Mouse (Mus musculus) limb, embryonic 14.5 days (tissue): ENCODE results near the gene Acsbg2. TPM values are rescaled to one million over a fixed set of nuclear protein-coding genes. Genes with fewer than 3 reads are reported as not detected.

ENCODE experiments used
- ATAC-seq: fragments of 200-750 bp; cut with Nextera tagmentation; 2 replicates; pipeline ENCODE4 v1.8.0; 2017; ENCODE audit warnings: low read depth, moderate number of reproducible peaks, moderate TSS enrichment; ENCODE audit not compliant: low FRiP score
- DNase-seq: peaks from one replicate; pipeline ENCODE4 v3.0.0-alpha.2; 2015; ENCODE audit warnings: low spot score
- H3K27ac ChIP-seq: fragments of 300-500 bp; sonication (generic); replicated peaks from 2 replicates; pipeline ENCODE4 v1.5.1; 2014; ENCODE audit warnings: low read depth, mild to moderate bottlenecking, low read length, moderate library complexity, mixed read lengths
- H3K27me3 ChIP-seq: fragments of 300-500 bp; sonication (generic); 2 replicates; pipeline ENCODE4 v1.6.1; 2014; ENCODE audit warnings: low read length, mixed read lengths; ENCODE audit not compliant: control insufficient read depth, insufficient read depth
- H3K36me3 ChIP-seq: fragments of 300-500 bp; sonication (generic); 2 replicates; pipeline ENCODE4 v1.6.1; 2014; ENCODE audit warnings: mild to moderate bottlenecking, low read length, moderate library complexity, mixed read lengths; ENCODE audit not compliant: control insufficient read depth, insufficient read depth
- H3K4me1 ChIP-seq: fragments of 300-500 bp; sonication (generic); 2 replicates; pipeline ENCODE4 v1.6.1; 2014; ENCODE audit warnings: antibody characterized with exemption, low read length, mixed read lengths; ENCODE audit not compliant: control insufficient read depth, insufficient read depth
- H3K4me2 ChIP-seq: fragments of 300-500 bp; sonication (generic); replicated peaks from 2 replicates; pipeline ENCODE4 v1.6.1; 2014; ENCODE audit warnings: low read depth, mild to moderate bottlenecking, low read length, moderate library complexity; ENCODE audit not compliant: severe bottlenecking
- H3K4me3 ChIP-seq: fragments of 300-500 bp; sonication (generic); replicated peaks from 2 replicates; pipeline ENCODE4 v1.5.1; 2014; ENCODE audit warnings: low read length
- H3K9ac ChIP-seq: fragments of 300-500 bp; sonication (generic); 2 replicates; pipeline ENCODE4 v1.6.1; 2014; ENCODE audit warnings: mild to moderate bottlenecking, low read depth, low read length, moderate library complexity; ENCODE audit not compliant: severe bottlenecking
- H3K9me3 ChIP-seq: fragments of 300-500 bp; sonication (generic); 2 replicates; pipeline ENCODE4 v1.6.1; 2016; ENCODE audit warnings: low read length; ENCODE audit not compliant: control insufficient read depth
- POLR2A ChIP-seq: fragments of 200-500 bp; IDR thresholded peaks from 2 replicates; pipeline ENCODE4 v1.8.0; 2012; ENCODE audit warnings: inconsistent platforms, mild to moderate bottlenecking, moderate library complexity, borderline replicate concordance; ENCODE audit not compliant: insufficient read depth, insufficient read length; ENCODE audit errors: extremely low read depth
- WGBS: fragments of 180-500 bp; shearing (Covaris S2); extraction: QIAGEN DNeasy Blood & Tissue Kit; methylation state at CpG from one replicate; pipeline ENCODE4 v1.1.7; 2014; 5-methylcytosine and 5-hydroxymethylcytosine counted together
- polyA plus RNA-seq, 2 experiments: library from polyadenylated mRNA; depleted of rRNA in 1 of 2; stranded (reverse) in 1 of 2; unstranded in 1 of 2; fragments of >200 nt; fragmentation: Nextera tagmentation in 1 of 2; extraction: Ambion mirVana in 1 of 2; gene quantifications; 2 replicates each; pipeline versions ENCODE4 v1.2.1 to v1.2.3; 2012 to 2014

The Acsbg2 gene
- polyA plus RNA-seq, 2 experiments = not detected

GRCm38 (mm10) chr17:56814316-56815056 lies 59.8 kb downstream of the Acsbg2 start:
- Histone ChIP-seq H3K27me3 (no peaks in the 10 kb centered on the region), H3K9ac (no peak overlapping the region), H3K9me3 (no peaks in the 10 kb centered on the region), H3K4me3 (no peak overlapping the region), H3K4me1 (peaks cover 9% of the 10 kb centered on the region), H3K36me3 (no peaks in the 10 kb centered on the region), H3K4me2 (no peak overlapping the region), H3K27ac (no peak overlapping the region; the same call in 1 of the 2 replicates)
- no peak for TF ChIP-seq POLR2A
- WGBS = 18% methylated on average over 24 of the region's 24 CpGs
- ATAC-seq = peak; percentile 75
- peak; percentile 78 for DNase-seq

DNA sequence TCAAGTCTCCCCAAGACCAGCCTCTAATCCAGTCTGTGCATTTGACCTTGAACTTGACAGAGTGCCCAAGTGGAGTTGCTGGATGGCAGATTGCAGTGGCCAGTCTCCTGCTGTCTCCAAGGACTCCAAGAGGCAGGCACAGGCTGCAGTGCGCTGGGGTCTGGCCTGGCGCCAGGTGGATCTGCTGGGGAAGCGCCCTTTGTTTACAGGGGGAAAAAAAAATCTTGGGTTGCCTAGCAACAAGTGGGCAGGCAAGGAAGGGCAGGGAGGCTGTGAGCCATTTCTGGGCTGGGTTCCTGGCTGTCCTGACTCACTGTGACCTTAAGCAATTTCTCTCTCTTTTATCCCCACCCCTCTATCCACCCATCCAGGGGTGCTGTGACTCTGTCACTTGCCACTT lies 64.0 kb downstream of the Acsbg2 start:
- peak; percentile 27; the same call in 1 of the 2 replicates for ATAC-seq

GRCm38 (mm10) chr17:56808518-56808917 lies 65.7 kb downstream of the Acsbg2 start:
- Histone ChIP-seq H3K27me3 (no peaks in the 10 kb centered on the region), H3K27ac (no peak overlapping the region), H3K4me1 (peaks cover 9% of the 10 kb centered on the region), H3K4me3 (no peak overlapping the region), H3K9ac (no peak overlapping the region), H3K4me2 (no peak overlapping the region), H3K9me3 (no peaks in the 10 kb centered on the region), H3K36me3 (no peaks in the 10 kb centered on the region)
- peak; percentile 75 for DNase-seq
- ATAC-seq = peak; percentile 80
- no peak for TF ChIP-seq POLR2A
- WGBS = 11% methylated on average over 9 of the region's 9 CpGs

More for the DNA sequence above, 64.0 kb downstream of the Acsbg2 start:
- Histone ChIP-seq H3K27ac (no peak overlapping the region), H3K36me3 (no peaks in the 10 kb centered on the region), H3K9ac (no peak overlapping the region), H3K9me3 (no peaks in the 10 kb centered on the region), H3K27me3 (no peaks in the 10 kb centered on the region), H3K4me2 (no peak overlapping the region), H3K4me3 (no peak overlapping the region), H3K4me1 (peaks cover 9% of the 10 kb centered on the region)
- peak; percentile 70 for DNase-seq
- no peak for TF ChIP-seq POLR2A
- WGBS = 10% methylated on average over 3 of the region's 3 CpGs

DNA sequence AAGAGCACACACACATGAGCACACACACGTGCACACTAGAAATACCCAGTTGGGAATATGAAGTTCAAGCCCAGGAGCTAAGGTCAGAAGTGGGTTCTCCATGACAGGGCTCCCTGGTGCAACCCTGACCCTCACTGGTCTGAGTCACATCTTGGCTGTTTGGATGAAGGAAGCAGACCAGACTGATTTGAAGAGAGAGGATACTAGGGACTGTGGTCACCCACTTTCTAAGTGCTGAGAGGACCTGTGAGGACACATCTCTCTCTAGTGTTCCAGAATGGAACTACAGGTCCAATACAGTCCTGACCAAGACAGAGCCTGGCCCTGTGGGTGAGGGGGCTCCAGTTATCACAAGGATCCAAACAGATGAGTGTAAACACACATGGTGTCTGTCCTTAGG lies 68.5 kb downstream of the Acsbg2 start:
- 86% methylated on average over 1 of the region's 1 CpGs for WGBS
- DNase-seq = no peak
- no peak for ATAC-seq
- H3K4me3 ChIP-seq = no peak overlapping the region
- H3K9me3 ChIP-seq = no peaks in the 10 kb centered on the region
- peaks cover 9% of the 10 kb centered on the region for H3K4me1 ChIP-seq
- H3K4me2 ChIP-seq = no peak overlapping the region
- H3K27ac ChIP-seq = no peak overlapping the region
- H3K9ac ChIP-seq = 0 out of 2 replicates have a peak overlapping the region, but pooled peaks have one; percentile 21
- H3K27me3 ChIP-seq = no peaks in the 10 kb centered on the region
- H3K36me3 ChIP-seq = no peaks in the 10 kb centered on the region
- TF ChIP-seq POLR2A = no peak

GRCm38 (mm10) chr17:56804952-56805351 lies 69.3 kb downstream of the Acsbg2 start:
- no peak overlapping the region for H3K9ac ChIP-seq
- H3K9me3 ChIP-seq = no peaks in the 10 kb centered on the region
- DNase-seq = no peak
- H3K4me2 ChIP-seq = no peak overlapping the region
- H3K4me1 ChIP-seq = peaks cover under 1% of the 10 kb centered on the region
- no peak overlapping the region for H3K4me3 ChIP-seq
- no peak for TF ChIP-seq POLR2A
- H3K36me3 ChIP-seq = no peaks in the 10 kb centered on the region
- no peak overlapping the region for H3K27ac ChIP-seq
- ATAC-seq = no peak
- 83% methylated on average over 5 of the region's 5 CpGs for WGBS
- no peaks in the 10 kb centered on the region for H3K27me3 ChIP-seq

DNA sequence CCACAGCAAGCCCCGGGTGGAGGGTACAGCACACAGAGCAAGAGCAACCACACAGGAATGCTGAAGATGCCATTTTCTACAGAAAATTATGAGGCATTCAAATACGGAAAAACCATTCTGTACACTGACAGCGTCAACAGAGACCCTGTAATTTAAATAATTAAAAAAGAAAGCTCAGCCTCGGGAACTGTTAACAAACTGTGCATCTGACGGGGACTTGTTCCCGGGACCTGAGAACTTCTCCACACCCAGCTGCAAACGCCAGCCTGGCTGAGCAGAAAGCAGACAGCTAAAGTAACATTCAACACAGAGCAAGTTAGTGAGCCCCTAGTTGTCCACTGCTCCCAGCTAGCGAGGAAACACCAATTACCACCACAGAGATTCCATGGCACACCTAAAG lies 72.2 kb downstream of the Acsbg2 start:
- H3K27ac ChIP-seq = no peak overlapping the region
- no peak for TF ChIP-seq POLR2A
- no peaks in the 10 kb centered on the region for H3K27me3 ChIP-seq
- no peak overlapping the region for H3K4me3 ChIP-seq
- WGBS = 71% methylated on average over 8 of the region's 8 CpGs
- H3K9me3 ChIP-seq = no peaks in the 10 kb centered on the region
- no peak for ATAC-seq
- no peaks in the 10 kb centered on the region for H3K4me1 ChIP-seq
- no peak overlapping the region for H3K4me2 ChIP-seq
- H3K36me3 ChIP-seq = no peaks in the 10 kb centered on the region
- DNase-seq = no peak
- H3K9ac ChIP-seq = no peak overlapping the region
